Mouse (Mus musculus): ENCODE results near the gene Btf3. TPM values are rescaled to one million over a fixed set of nuclear protein-coding genes. Genes with fewer than 3 reads are reported as not detected.

Btf3 gene
- polyA plus RNA-seq, 1 experiment, result 1,169 TPM

- Histone ChIP-seq H3K27me3 (ENCODE audit: control insufficient read depth, insufficient read depth, low read length, poor library complexity, severe bottlenecking) (no peaks in the 10 kb centered on the region), H3K9ac (ENCODE audit: low read depth, poor library complexity, severe bottlenecking) (no peak overlapping the region), H3K4me3 (ENCODE audit: low read depth, low read length) (no peak overlapping the region), H3K9me3 (replicated peaks; ENCODE audit: control insufficient read depth, insufficient read depth, low read length, poor library complexity, severe bottlenecking) (no peaks in the 10 kb centered on the region), H3K27ac (ENCODE audit: insufficient read depth, low read length) (peak overlapping the region; percentile 73), H3K36me3 (ENCODE audit: control insufficient read depth, insufficient read depth, low read length, poor library complexity, severe bottlenecking) (peaks cover 57% of the 10 kb centered on the region), H3K4me1 (ENCODE audit: control insufficient read depth, insufficient read depth, low read length) (no peaks in the 10 kb centered on the region)
- TF ChIP-seq EP300 (IDR thresholded peaks at IDR 0.05; ENCODE audit: insufficient read depth, low read depth, low read length) (no peak), CTCF (IDR thresholded peaks at IDR 0.05; ENCODE audit: low read depth, low read length) (no peak), POLR2A (IDR thresholded peaks at IDR 0.05; ENCODE audit: insufficient read depth, low read length) (no peak)
Measured at GRCm38 (mm10) chr13:98308724-98309123, 8.1 kb downstream of the Btf3 start.

- Histone ChIP-seq H3K9me3 (replicated peaks; ENCODE audit: control insufficient read depth, insufficient read depth, low read length, poor library complexity, severe bottlenecking) (no peaks in the 10 kb centered on the region), H3K27me3 (ENCODE audit: control insufficient read depth, insufficient read depth, low read length, poor library complexity, severe bottlenecking) (no peaks in the 10 kb centered on the region), H3K27ac (ENCODE audit: insufficient read depth, low read length) (peak overlapping the region; percentile 73), H3K4me3 (ENCODE audit: low read depth, low read length) (no peak overlapping the region), H3K36me3 (ENCODE audit: control insufficient read depth, insufficient read depth, low read length, poor library complexity, severe bottlenecking) (peaks cover 50% of the 10 kb centered on the region), H3K4me1 (ENCODE audit: control insufficient read depth, insufficient read depth, low read length) (no peaks in the 10 kb centered on the region), H3K9ac (ENCODE audit: low read depth, poor library complexity, severe bottlenecking) (no peak overlapping the region)
- TF ChIP-seq POLR2A (IDR thresholded peaks at IDR 0.05; ENCODE audit: insufficient read depth, low read length) (no peak), EP300 (IDR thresholded peaks at IDR 0.05; ENCODE audit: insufficient read depth, low read depth, low read length) (no peak), CTCF (IDR thresholded peaks at IDR 0.05; ENCODE audit: low read depth, low read length) (no peak)
Measured at GRCm38 (mm10) chr13:98308004-98308403, 8.8 kb downstream of the Btf3 start.

- peaks cover 40% of the 10 kb centered on the region for H3K36me3 ChIP-seq (ENCODE audit: control insufficient read depth, insufficient read depth, low read length, poor library complexity, severe bottlenecking)
Measured at GRCm38 (mm10) chr13:98306852-98307475, 9.8 kb downstream of the Btf3 start.

GRCm38 (mm10) chr13:98306393-98306792 is 10.4 kb downstream of the Btf3 start:
- Histone ChIP-seq H3K4me1 (ENCODE audit: control insufficient read depth, insufficient read depth, low read length) (no peaks in the 10 kb centered on the region), H3K9me3 (replicated peaks; ENCODE audit: control insufficient read depth, insufficient read depth, low read length, poor library complexity, severe bottlenecking) (no peaks in the 10 kb centered on the region), H3K9ac (ENCODE audit: low read depth, poor library complexity, severe bottlenecking) (no peak overlapping the region), H3K36me3 (ENCODE audit: control insufficient read depth, insufficient read depth, low read length, poor library complexity, severe bottlenecking) (peaks cover 35% of the 10 kb centered on the region), H3K4me3 (ENCODE audit: low read depth, low read length) (no peak overlapping the region), H3K27ac (ENCODE audit: insufficient read depth, low read length) (peak overlapping the region; percentile 95), H3K27me3 (ENCODE audit: control insufficient read depth, insufficient read depth, low read length, poor library complexity, severe bottlenecking) (no peaks in the 10 kb centered on the region)
- TF ChIP-seq POLR2A (IDR thresholded peaks at IDR 0.05; ENCODE audit: insufficient read depth, low read length) (no peak), EP300 (IDR thresholded peaks at IDR 0.05; ENCODE audit: insufficient read depth, low read depth, low read length) (peak; percentile 37; the same call in 1 of the 2 replicates)

More at GRCm38 (mm10) chr13:98306852-98307475, 9.8 kb downstream of the Btf3 start:
- Histone ChIP-seq H3K4me1 (ENCODE audit: control insufficient read depth, insufficient read depth, low read length) (no peaks in the 10 kb centered on the region), H3K4me3 (ENCODE audit: low read depth, low read length) (0 out of 2 replicates have a peak overlapping the region, but pooled peaks have one; percentile 6), H3K27me3 (ENCODE audit: control insufficient read depth, insufficient read depth, low read length, poor library complexity, severe bottlenecking) (no peaks in the 10 kb centered on the region), H3K9ac (ENCODE audit: low read depth, poor library complexity, severe bottlenecking) (peak overlapping the region; percentile 46; the same call in 1 of the 2 replicates), H3K9me3 (replicated peaks; ENCODE audit: control insufficient read depth, insufficient read depth, low read length, poor library complexity, severe bottlenecking) (no peaks in the 10 kb centered on the region), H3K27ac (ENCODE audit: insufficient read depth, low read length) (peak overlapping the region; percentile 95)
- TF ChIP-seq POLR2A (IDR thresholded peaks at IDR 0.05; ENCODE audit: insufficient read depth, low read length) (no peak), EP300 (IDR thresholded peaks at IDR 0.05; ENCODE audit: insufficient read depth, low read depth, low read length) (no peak), CTCF (IDR thresholded peaks at IDR 0.05; ENCODE audit: low read depth, low read length) (no peak)

GRCm38 (mm10) chr13:98305257-98305656 is 11.5 kb downstream of the Btf3 start:
- H3K4me3 ChIP-seq (ENCODE audit: low read depth, low read length), result no peak overlapping the region

More at GRCm38 (mm10) chr13:98305257-98305656, 11.5 kb downstream of the Btf3 start:
- Histone ChIP-seq H3K27ac (ENCODE audit: insufficient read depth, low read length) (no peak overlapping the region), H3K4me1 (ENCODE audit: control insufficient read depth, insufficient read depth, low read length) (no peaks in the 10 kb centered on the region), H3K27me3 (ENCODE audit: control insufficient read depth, insufficient read depth, low read length, poor library complexity, severe bottlenecking) (no peaks in the 10 kb centered on the region), H3K9me3 (replicated peaks; ENCODE audit: control insufficient read depth, insufficient read depth, low read length, poor library complexity, severe bottlenecking) (no peaks in the 10 kb centered on the region), H3K36me3 (ENCODE audit: control insufficient read depth, insufficient read depth, low read length, poor library complexity, severe bottlenecking) (peaks cover 23% of the 10 kb centered on the region), H3K9ac (ENCODE audit: low read depth, poor library complexity, severe bottlenecking) (no peak overlapping the region)
- TF ChIP-seq EP300 (IDR thresholded peaks at IDR 0.05; ENCODE audit: insufficient read depth, low read depth, low read length) (no peak), CTCF (IDR thresholded peaks at IDR 0.05; ENCODE audit: low read depth, low read length) (peak; percentile 44), POLR2A (IDR thresholded peaks at IDR 0.05; ENCODE audit: insufficient read depth, low read length) (no peak)

All from ES-Bruce4 (cell line).